Mouse (Mus musculus) intestine, postnatal 0 days (tissue): ENCODE data around the gene Wiz. TPM values are rescaled to one million over a fixed set of nuclear protein-coding genes. Genes with fewer than 3 reads are reported as not detected.
A peak's percentile ranks its signal among the peaks of the same experiment; 100 is the strongest.

Experiments
- ATAC-seq: fragments of 200-750 bp; cut with Nextera tagmentation; 2 replicates; pipeline ENCODE4 v1.8.0; 2017; ENCODE audit warnings: mild to moderate bottlenecking, moderate TSS enrichment, moderate library complexity
- H3K27ac ChIP-seq: fragments of 300-500 bp; sonication (generic); 2 replicates; pipeline ENCODE4 v1.5.1; 2014; ENCODE audit warnings: mild to moderate bottlenecking, low read depth, low read length, moderate library complexity
- H3K27me3 ChIP-seq: fragments of 300-500 bp; sonication (generic); replicated peaks from 2 replicates; pipeline ENCODE4 v1.6.1; 2014; ENCODE audit warnings: low read length, mixed read lengths; ENCODE audit not compliant: control insufficient read depth, insufficient read depth
- H3K36me3 ChIP-seq: fragments of 300-500 bp; sonication (generic); 2 replicates; pipeline ENCODE4 v1.6.1; 2014; ENCODE audit warnings: mild to moderate bottlenecking, moderate library complexity; ENCODE audit not compliant: control insufficient read depth, insufficient read depth
- H3K4me1 ChIP-seq: fragments of 300-500 bp; sonication (generic); replicated peaks from 2 replicates; pipeline ENCODE4 v1.6.1; 2014; ENCODE audit warnings: antibody characterized with exemption, low read length, mixed read lengths; ENCODE audit not compliant: control insufficient read depth, insufficient read depth
- H3K4me2 ChIP-seq: fragments of 300-500 bp; sonication (generic); replicated peaks from 2 replicates; pipeline ENCODE4 v1.6.1; 2014; ENCODE audit warnings: low read depth, mild to moderate bottlenecking, moderate library complexity
- H3K4me3 ChIP-seq: fragments of 300-500 bp; sonication (generic); 2 replicates; pipeline ENCODE4 v1.5.1; 2014; ENCODE audit warnings: low read depth, low read length
- H3K9ac ChIP-seq: fragments of 300-500 bp; sonication (generic); 2 replicates; pipeline ENCODE4 v1.6.1; 2014; ENCODE audit warnings: mild to moderate bottlenecking, low read depth, low read length
- H3K9me3 ChIP-seq: fragments of 300-500 bp; sonication (generic); 2 replicates; pipeline ENCODE4 v1.6.1; 2016; ENCODE audit warnings: mixed run types; ENCODE audit not compliant: control insufficient read depth
- CTCF ChIP-seq: sonication (generic); IDR thresholded peaks from 2 replicates; pipeline ENCODE4 v1.5.1; 2016; ENCODE audit warnings: low read depth, mild to moderate bottlenecking, control low read depth, antibody characterized with exemption, moderate library complexity
- WGBS: fragments of 180-500 bp; shearing (Covaris S2); extraction: QIAGEN DNeasy Blood & Tissue Kit; methylation state at CpG from one replicate; pipeline ENCODE4 v1.1.7; 2014; 5-methylcytosine and 5-hydroxymethylcytosine counted together
- polyA plus RNA-seq: library from polyadenylated mRNA; unstranded; fragments of >200 nt; fragmentation: Nextera tagmentation; extraction: Ambion mirVana; gene quantifications from 2 replicates; pipeline ENCODE4 v1.2.1, GENCODE M21; 2015

Gene Wiz
- polyA plus RNA-seq, 1 experiment from 2014 or later = 10.0 TPM

GRCm38 (mm10) chr17:32320597-32321389, 68.4 kb downstream of the Wiz start, which contains the start of gene Akap8:
TSS of gene Akap8 (minus strand) at chr17:32321238.
- Histone ChIP-seq H3K9ac (peak within 1 kb of the TSS; percentile 81), H3K4me2 (peak within 1 kb of the TSS; percentile 85), H3K36me3 (peaks cover 23% of the 10 kb centered on the region), H3K4me1 (no peaks in the 10 kb centered on the region), H3K27ac (peak within 1 kb of the TSS; percentile 93), H3K27me3 (no peaks in the 10 kb centered on the region), H3K9me3 (no peaks in the 10 kb centered on the region), H3K4me3 (peak within 1 kb of the TSS; percentile 93)
- ATAC-seq = peak; percentile 97
- TF ChIP-seq CTCF = no peak; the same call in 1 of the 2 replicates
- WGBS = under 1% methylated on average over 83 of the region's 83 CpGs

- no peak for TF ChIP-seq CTCF
- no peak for ATAC-seq
- H3K9ac ChIP-seq = peak overlapping the region; percentile 81
- no peaks in the 10 kb centered on the region for H3K9me3 ChIP-seq
- H3K27me3 ChIP-seq = no peaks in the 10 kb centered on the region
- 0% methylated on average over 7 of the region's 7 CpGs for WGBS
- no peaks in the 10 kb centered on the region for H3K4me1 ChIP-seq
- H3K4me2 ChIP-seq = peak overlapping the region; percentile 85
- H3K4me3 ChIP-seq = peak overlapping the region; percentile 93
- peak overlapping the region; percentile 93 for H3K27ac ChIP-seq
- peaks cover 30% of the 10 kb centered on the region for H3K36me3 ChIP-seq
These were observed 69.3 kb downstream of the Wiz start for GRCm38 (mm10) chr17:32319950-32320349.

GRCm38 (mm10) chr17:32317708-32318107, 71.5 kb downstream of the Wiz start:
- Histone ChIP-seq H3K4me1 (no peaks in the 10 kb centered on the region), H3K9ac (no peak overlapping the region), H3K9me3 (no peaks in the 10 kb centered on the region), H3K4me3 (no peak overlapping the region), H3K27ac (no peak overlapping the region), H3K27me3 (no peaks in the 10 kb centered on the region), H3K4me2 (no peak overlapping the region), H3K36me3 (peaks cover 51% of the 10 kb centered on the region)
- TF ChIP-seq CTCF = peak; percentile 15; the same call in 1 of the 2 replicates
- ATAC-seq = no peak
- WGBS = 77% methylated on average over 3 of the region's 3 CpGs

- Histone ChIP-seq H3K27me3 (no peaks in the 10 kb centered on the region), H3K36me3 (peaks cover 58% of the 10 kb centered on the region), H3K9ac (no peak overlapping the region), H3K4me1 (no peaks in the 10 kb centered on the region), H3K9me3 (no peaks in the 10 kb centered on the region), H3K4me2 (no peak overlapping the region), H3K27ac (no peak overlapping the region), H3K4me3 (no peak overlapping the region)
- TF ChIP-seq CTCF = no peak
- ATAC-seq = no peak
- WGBS = 89% methylated on average over 8 of the region's 8 CpGs
These were observed 72.2 kb downstream of the Wiz start for GRCm38 (mm10) chr17:32317032-32317431.

- peaks cover 73% of the 10 kb centered on the region for H3K36me3 ChIP-seq
- H3K4me1 ChIP-seq = no peaks in the 10 kb centered on the region
- H3K27me3 ChIP-seq = no peaks in the 10 kb centered on the region
- no peak overlapping the region for H3K9ac ChIP-seq
- no peak for ATAC-seq
- no peaks in the 10 kb centered on the region for H3K9me3 ChIP-seq
- no peak overlapping the region for H3K4me2 ChIP-seq
- 92% methylated on average over 5 of the region's 5 CpGs for WGBS
- H3K4me3 ChIP-seq = no peak overlapping the region
- no peak for TF ChIP-seq CTCF
- H3K27ac ChIP-seq = no peak overlapping the region
These were observed 73.7 kb downstream of the Wiz start for GRCm38 (mm10) chr17:32315560-32315959.

GRCm38 (mm10) chr17:32313892-32314291, 75.3 kb downstream of the Wiz start:
- Histone ChIP-seq H3K36me3 (peaks cover 89% of the 10 kb centered on the region), H3K4me2 (no peak overlapping the region), H3K9me3 (no peaks in the 10 kb centered on the region), H3K9ac (no peak overlapping the region), H3K4me1 (no peaks in the 10 kb centered on the region), H3K4me3 (no peak overlapping the region), H3K27ac (no peak overlapping the region), H3K27me3 (no peaks in the 10 kb centered on the region)
- WGBS = 72% methylated on average over 5 of the region's 5 CpGs
- no peak for TF ChIP-seq CTCF
- ATAC-seq = no peak
